Mouse (Mus musculus) cerebellum, postnatal 10 days (tissue): ENCODE results near the gene Synj2.

Experiments
- DNase-seq, 2 experiments: peaks; one replicate each; pipeline ENCODE4 v3.0.0; 2021; ENCODE audit warnings: mixed read lengths in 2 of 2

The Synj2 gene

GRCm38 (mm10) chr17:5976221-5977055, 35.4 kb downstream of the Synj2 start:
- no peak for DNase-seq

GRCm38 (mm10) chr17:5977056-5977920, 36.2 kb downstream of the Synj2 start:
- no peak for DNase-seq

- no peak for DNase-seq
Observed at GRCm38 (mm10) chr17:5977921-5978504, 36.9 kb downstream of the Synj2 start.

GRCm38 (mm10) chr17:5978505-5979077, 37.5 kb downstream of the Synj2 start:
- DNase-seq: peak; percentile 42 to 52

GRCm38 (mm10) chr17:5980860-5981259, 39.8 kb downstream of the Synj2 start:
- DNase-seq: peak in 1 of 2 experiments; percentile 53

- DNase-seq: no peak
Observed at GRCm38 (mm10) chr17:5983150-5983549, 42.1 kb downstream of the Synj2 start.

GRCm38 (mm10) chr17:5983901-5984300, 42.8 kb downstream of the Synj2 start:
- no peak for DNase-seq

GRCm38 (mm10) chr17:5984700-5985231, 43.7 kb downstream of the Synj2 start:
- DNase-seq: no peak

- no peak for DNase-seq
Observed at GRCm38 (mm10) chr17:5985271-5985670, 44.2 kb downstream of the Synj2 start.

- DNase-seq: no peak
Observed at GRCm38 (mm10) chr17:5987271-5988056, 46.4 kb downstream of the Synj2 start.

- no peak for DNase-seq
Observed at GRCm38 (mm10) chr17:5988102-5988501, 47.0 kb downstream of the Synj2 start.

GRCm38 (mm10) chr17:5992866-5993580, 51.9 kb downstream of the Synj2 start:
- DNase-seq: no peak

- no peak for DNase-seq
Observed at GRCm38 (mm10) chr17:5993581-5994260, 52.6 kb downstream of the Synj2 start.

GRCm38 (mm10) chr17:5994606-5995005, 53.5 kb downstream of the Synj2 start:
- DNase-seq: no peak

- DNase-seq: no peak
Observed at GRCm38 (mm10) chr17:5996589-5996988, 55.5 kb downstream of the Synj2 start.

GRCm38 (mm10) chr17:5997380-5998234, 56.5 kb downstream of the Synj2 start:
- DNase-seq: peak; percentile 89 to 93

GRCm38 (mm10) chr17:5998235-5998500, 57.1 kb downstream of the Synj2 start:
- DNase-seq: no peak

- DNase-seq: no peak
Observed at GRCm38 (mm10) chr17:5999039-5999543, 58.0 kb downstream of the Synj2 start.

- DNase-seq: peak; percentile 88 to 90
Observed at GRCm38 (mm10) chr17:6000864-6001319, 59.8 kb downstream of the Synj2 start.
